Mouse (Mus musculus) neural tube, embryonic 13.5 days (tissue): ENCODE results near the gene Usp39. TPM values are rescaled to one million over a fixed set of nuclear protein-coding genes. Genes with fewer than 3 reads are reported as not detected.

ENCODE experiments used
- ATAC-seq: fragments of 200-750 bp; cut with Nextera tagmentation; 2 replicates; pipeline ENCODE4 v1.8.0; 2017; ENCODE audit warnings: low read depth, mild to moderate bottlenecking, moderate TSS enrichment, moderate library complexity
- H3K27ac ChIP-seq: fragments of 300-500 bp; sonication (generic); replicated peaks from 2 replicates; pipeline ENCODE4 v1.5.1; 2015; ENCODE audit warnings: moderate library complexity, mild to moderate bottlenecking, inconsistent platforms
- H3K27me3 ChIP-seq: fragments of 300-500 bp; sonication (generic); 2 replicates; pipeline ENCODE4 v1.6.1; 2015; ENCODE audit warnings: mild to moderate bottlenecking, inconsistent platforms
- H3K36me3 ChIP-seq: fragments of 300-500 bp; sonication (generic); 2 replicates; pipeline ENCODE4 v1.6.1; 2015; ENCODE audit warnings: mild to moderate bottlenecking, inconsistent platforms
- H3K4me1 ChIP-seq: fragments of 300-500 bp; sonication (generic); replicated peaks from 2 replicates; pipeline ENCODE4 v1.6.1; 2015; ENCODE audit warnings: inconsistent platforms
- H3K4me2 ChIP-seq: fragments of 300-500 bp; sonication (generic); 2 replicates; pipeline ENCODE4 v1.6.1; 2015; ENCODE audit warnings: inconsistent platforms, mild to moderate bottlenecking, moderate library complexity
- H3K4me3 ChIP-seq: fragments of 300-500 bp; sonication (generic); 2 replicates; pipeline ENCODE4 v1.5.1; 2015; ENCODE audit warnings: mild to moderate bottlenecking, inconsistent platforms
- H3K9ac ChIP-seq: fragments of 300-500 bp; sonication (generic); 2 replicates; pipeline ENCODE4 v1.6.1; 2015; ENCODE audit warnings: moderate library complexity, mild to moderate bottlenecking, inconsistent platforms
- H3K9me3 ChIP-seq: fragments of 300-500 bp; sonication (generic); 2 replicates; pipeline ENCODE4 v1.6.1; 2016; ENCODE audit warnings: inconsistent platforms
- WGBS: fragments of 180-500 bp; shearing (Covaris S2); methylation state at CpG from one replicate; pipeline ENCODE4 v1.1.7; 2015; 5-methylcytosine and 5-hydroxymethylcytosine counted together
- polyA plus RNA-seq: library from polyadenylated mRNA; unstranded; fragments of >200 nt; fragmentation: Nextera tagmentation; extraction: Ambion mirVana; gene quantifications from 2 replicates; pipeline ENCODE4 v1.2.1, GENCODE M21; 2015

Gene Usp39
- polyA plus RNA-seq, 1 experiment from 2014 or later = 47.2 TPM

DNA sequence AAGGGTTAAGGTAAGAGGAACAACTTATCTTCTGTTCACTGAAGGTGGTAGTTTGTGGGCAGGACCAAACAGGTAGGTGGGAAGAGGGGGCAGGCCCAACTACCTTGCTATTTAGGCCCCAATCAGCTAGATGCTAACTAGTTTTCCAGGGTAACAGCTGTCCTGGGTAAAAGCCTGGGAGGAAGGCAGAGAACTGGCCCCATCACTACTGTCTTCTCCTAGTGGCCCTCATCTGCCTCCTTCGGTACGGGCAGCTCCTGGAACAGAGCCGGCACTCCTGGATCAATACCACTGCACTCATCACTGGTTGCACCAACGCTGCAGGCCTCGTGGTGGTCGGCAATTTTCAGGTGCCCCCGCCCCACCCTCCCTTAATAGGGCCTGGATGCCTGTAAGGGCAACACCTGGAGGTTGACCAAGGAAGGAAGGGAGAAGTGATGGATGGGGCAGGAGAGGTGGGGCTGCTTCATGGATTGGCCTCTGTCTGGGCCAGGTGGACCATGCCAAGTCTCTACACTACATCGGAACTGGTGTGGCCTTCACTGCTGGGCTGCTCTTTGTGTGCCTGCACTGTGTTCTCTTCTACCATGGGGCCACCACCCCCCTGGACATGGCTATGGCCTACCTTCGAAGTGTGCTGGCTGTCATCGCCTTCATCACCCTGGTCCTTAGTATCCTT lies 13.2 kb upstream of the Usp39 start:
- Histone ChIP-seq H3K4me2 (no peak overlapping the region), H3K9me3 (no peaks in the 10 kb centered on the region), H3K9ac (no peak overlapping the region), H3K27ac (no peak overlapping the region), H3K4me3 (no peak overlapping the region), H3K27me3 (no peaks in the 10 kb centered on the region), H3K36me3 (peaks cover 34% of the 10 kb centered on the region), H3K4me1 (peaks cover 51% of the 10 kb centered on the region)
- 90% methylated on average over 10 of the region's 10 CpGs for WGBS
- no peak for ATAC-seq

GRCm38 (mm10) chr6:72357164-72358079 lies 12.4 kb upstream of the Usp39 start:
- Histone ChIP-seq H3K27ac (no peak overlapping the region), H3K36me3 (peaks cover 34% of the 10 kb centered on the region), H3K27me3 (no peaks in the 10 kb centered on the region), H3K4me3 (no peak overlapping the region), H3K9ac (no peak overlapping the region; the same call in 1 of the 2 replicates), H3K4me2 (no peak overlapping the region), H3K4me1 (peaks cover 45% of the 10 kb centered on the region), H3K9me3 (no peaks in the 10 kb centered on the region)
- WGBS = 81% methylated on average over 5 of the region's 5 CpGs
- ATAC-seq = no peak

DNA sequence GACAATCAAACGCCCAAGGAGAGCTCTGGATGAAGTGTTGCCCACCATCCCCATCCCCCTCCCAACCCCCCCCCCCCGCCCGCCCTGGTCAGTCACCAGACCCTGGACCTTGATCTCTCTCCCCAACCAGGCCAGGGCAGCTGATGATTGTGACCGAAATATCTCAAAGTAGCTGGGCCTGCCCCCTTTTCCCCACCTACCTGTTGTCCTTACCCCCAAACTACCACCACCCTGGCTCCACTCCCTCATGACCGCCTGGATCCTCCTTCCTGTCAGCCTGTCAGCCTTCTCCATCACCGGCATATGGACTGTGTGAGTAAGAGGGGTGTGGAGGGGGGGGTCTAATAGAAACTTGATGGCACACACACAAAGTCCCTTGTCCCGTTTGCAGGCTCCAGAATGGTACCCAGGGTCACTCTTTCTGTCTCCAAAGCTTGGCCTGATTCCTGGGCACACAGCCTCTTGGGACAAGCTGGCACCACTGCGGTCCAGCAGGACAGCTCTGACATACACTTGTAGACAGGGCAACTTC lies 11.1 kb upstream of the Usp39 start:
- Histone ChIP-seq H3K4me1 (peaks cover 37% of the 10 kb centered on the region), H3K27me3 (no peaks in the 10 kb centered on the region), H3K36me3 (peaks cover 39% of the 10 kb centered on the region), H3K27ac (0 out of 2 replicates have a peak overlapping the region, but pooled peaks have one; percentile 61), H3K9ac (peak overlapping the region; percentile 83), H3K9me3 (no peaks in the 10 kb centered on the region), H3K4me2 (peak overlapping the region; percentile 93), H3K4me3 (peak overlapping the region; percentile 65)
- WGBS = 30% methylated on average over 8 of the region's 8 CpGs
- ATAC-seq = peak; percentile 12

DNA sequence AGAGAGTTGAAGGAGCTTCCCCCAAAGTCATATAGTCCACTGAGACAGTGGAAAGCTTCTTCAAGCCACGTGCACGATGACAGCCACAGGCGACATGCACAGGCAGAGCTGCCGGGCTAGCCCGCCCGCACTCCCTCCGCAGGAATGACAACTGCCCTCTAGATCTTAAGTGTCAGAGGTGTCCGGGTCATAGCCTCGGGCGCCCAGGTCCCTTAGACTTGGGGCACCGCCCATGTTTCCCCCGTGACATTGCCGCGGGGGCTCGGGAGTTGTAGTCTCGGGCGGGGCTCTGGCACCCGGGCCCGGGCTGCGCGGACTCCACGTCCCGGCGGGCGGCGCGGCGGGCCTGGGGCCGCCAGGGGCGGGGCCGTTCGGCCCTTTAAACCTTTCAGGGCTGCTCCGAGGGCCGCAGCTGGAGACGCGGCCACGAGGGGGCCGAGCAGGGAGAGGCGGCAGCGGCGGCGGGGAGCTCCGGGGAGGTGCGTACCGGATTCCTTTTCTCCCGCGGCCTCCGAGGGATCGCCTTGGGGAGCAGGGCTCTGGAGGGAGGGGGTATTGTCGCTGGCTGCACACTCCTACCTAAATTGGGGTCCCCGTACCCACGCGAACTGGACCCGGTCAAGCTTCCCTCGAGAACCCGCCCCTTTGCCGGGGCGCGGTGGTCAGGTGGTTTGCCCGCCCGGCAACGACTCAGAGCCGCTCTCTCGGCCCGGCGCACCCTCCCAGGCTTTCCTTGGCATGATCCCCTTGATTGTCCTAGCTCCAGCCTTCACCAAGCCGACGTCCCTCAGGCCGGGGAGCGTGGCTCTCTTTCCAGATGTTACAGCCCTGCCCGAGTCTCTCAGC lies 10.3 kb upstream of the Usp39 start, which contains the start of gene Tmem150a:
TSS of gene Tmem150a (plus strand) at position 382 of the 846 bp plus-strand sequence.
- Histone ChIP-seq H3K27me3 (no peaks in the 10 kb centered on the region), H3K4me3 (peak within 1 kb of the TSS; percentile 65), H3K9ac (peak within 1 kb of the TSS; percentile 83), H3K4me2 (peak within 1 kb of the TSS; percentile 93), H3K9me3 (no peaks in the 10 kb centered on the region), H3K36me3 (peaks cover 41% of the 10 kb centered on the region), H3K4me1 (peaks cover 29% of the 10 kb centered on the region), H3K27ac (peak within 1 kb of the TSS; percentile 61)
- WGBS = under 1% methylated on average over 65 of the region's 71 CpGs
- peak; percentile 89 for ATAC-seq

DNA sequence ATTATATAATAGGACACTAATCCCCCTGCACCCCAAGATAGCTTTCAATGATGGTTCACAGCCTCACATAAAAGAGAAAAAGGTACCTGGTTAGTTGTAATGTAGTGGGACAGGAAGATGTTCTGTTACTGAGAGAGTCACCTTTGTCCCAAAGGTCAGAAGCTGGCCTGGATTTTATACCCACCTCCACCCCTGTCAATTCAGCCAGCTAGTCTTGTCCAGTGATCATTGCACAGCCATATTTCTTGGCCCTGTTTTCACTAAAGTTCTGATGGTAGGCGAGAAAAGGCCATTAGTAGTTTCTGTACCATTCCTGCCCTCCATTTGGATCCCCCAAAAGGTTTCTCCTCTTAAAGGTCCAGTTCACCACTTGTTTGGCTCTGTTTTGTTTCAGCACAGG lies 9.0 kb upstream of the Usp39 start:
- Histone ChIP-seq H3K9me3 (no peaks in the 10 kb centered on the region), H3K4me2 (no peak overlapping the region), H3K9ac (no peak overlapping the region), H3K36me3 (peaks cover 41% of the 10 kb centered on the region), H3K27me3 (no peaks in the 10 kb centered on the region), H3K27ac (no peak overlapping the region), H3K4me3 (no peak overlapping the region), H3K4me1 (peaks cover 28% of the 10 kb centered on the region)
- 80% methylated on average over 1 of the region's 1 CpGs for WGBS
- ATAC-seq = no peak

- ATAC-seq = no peak
- Histone ChIP-seq H3K4me1 (peaks cover 40% of the 10 kb centered on the region), H3K9me3 (no peaks in the 10 kb centered on the region)
These were observed 7.8 kb upstream of the Usp39 start for GRCm38 (mm10) chr6:72352636-72353405.

DNA sequence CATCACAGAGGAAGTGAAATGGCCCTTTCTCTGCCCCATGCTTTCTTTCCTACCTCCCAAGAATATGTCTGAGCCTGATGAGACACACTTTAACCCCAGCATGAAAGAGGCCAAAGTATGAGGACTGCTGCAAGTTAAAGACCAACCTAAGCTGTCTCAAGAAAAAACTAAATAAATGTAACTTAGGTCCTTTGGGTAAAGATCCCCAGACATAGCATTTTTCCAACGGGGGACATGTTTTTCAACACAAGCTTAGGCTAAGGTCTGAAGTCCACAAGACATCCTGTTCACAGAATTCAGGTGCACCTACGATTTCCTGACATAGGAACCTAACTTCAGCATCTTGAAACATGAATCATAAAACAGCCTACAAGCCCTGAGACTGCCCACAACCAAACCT lies 5.2 kb upstream of the Usp39 start:
- no peaks in the 10 kb centered on the region for H3K9me3 ChIP-seq
- H3K4me1 ChIP-seq = peaks cover 39% of the 10 kb centered on the region
- H3K27me3 ChIP-seq = no peaks in the 10 kb centered on the region
- H3K27ac ChIP-seq = no peak overlapping the region
- no peak overlapping the region for H3K9ac ChIP-seq
- peaks cover 28% of the 10 kb centered on the region for H3K36me3 ChIP-seq
- no peak overlapping the region for H3K4me3 ChIP-seq
- no peak for ATAC-seq
- WGBS = 90% methylated on average over 2 of the region's 2 CpGs
- no peak overlapping the region for H3K4me2 ChIP-seq

More at GRCm38 (mm10) chr6:72352636-72353405, 7.8 kb upstream of the Usp39 start:
- peaks cover 33% of the 10 kb centered on the region for H3K36me3 ChIP-seq
- H3K27ac ChIP-seq = no peak overlapping the region
- H3K4me3 ChIP-seq = no peak overlapping the region
- no peaks in the 10 kb centered on the region for H3K27me3 ChIP-seq
- H3K9ac ChIP-seq = no peak overlapping the region
- WGBS = 81% methylated on average over 5 of the region's 5 CpGs
- H3K4me2 ChIP-seq = no peak overlapping the region

GRCm38 (mm10) chr6:72348411-72348810 lies 3.4 kb upstream of the Usp39 start:
- WGBS = 81% methylated on average over 10 of the region's 10 CpGs
- no peaks in the 10 kb centered on the region for H3K9me3 ChIP-seq
- no peak for ATAC-seq
- peak overlapping the region; percentile 90 for H3K4me3 ChIP-seq
- H3K9ac ChIP-seq = peak overlapping the region; percentile 96
- no peak overlapping the region for H3K27ac ChIP-seq
- H3K36me3 ChIP-seq = peaks cover 28% of the 10 kb centered on the region
- H3K27me3 ChIP-seq = no peaks in the 10 kb centered on the region
- peaks cover 41% of the 10 kb centered on the region for H3K4me1 ChIP-seq
- peak overlapping the region; percentile 96 for H3K4me2 ChIP-seq

GRCm38 (mm10) chr6:72347166-72347941 lies 2.4 kb upstream of the Usp39 start, which contains the start of gene 0610030E20Rik:
Gene 0610030E20Rik, plus strand, starts transcription at chr6:72347317.
- Histone ChIP-seq H3K9ac (peak within 1 kb of the TSS; percentile 96), H3K36me3 (peaks cover 28% of the 10 kb centered on the region), H3K27me3 (no peaks in the 10 kb centered on the region), H3K9me3 (no peaks in the 10 kb centered on the region), H3K27ac (peak within 1 kb of the TSS; percentile 90), H3K4me1 (peaks cover 42% of the 10 kb centered on the region), H3K4me2 (peak within 1 kb of the TSS; percentile 96), H3K4me3 (peak within 1 kb of the TSS; percentile 90)
- WGBS = under 1% methylated on average over 72 of the region's 72 CpGs
- ATAC-seq = peak; percentile 74

- H3K9me3 ChIP-seq = no peaks in the 10 kb centered on the region
- no peak overlapping the region for H3K27ac ChIP-seq
- no peak overlapping the region for H3K9ac ChIP-seq
- H3K4me3 ChIP-seq = peak overlapping the region; percentile 90; the same call in 1 of the 2 replicates
- H3K36me3 ChIP-seq = peaks cover 28% of the 10 kb centered on the region
- H3K27me3 ChIP-seq = no peaks in the 10 kb centered on the region
- peaks cover 42% of the 10 kb centered on the region for H3K4me1 ChIP-seq
- 88% methylated on average over 4 of the region's 4 CpGs for WGBS
- H3K4me2 ChIP-seq = no peak overlapping the region
- ATAC-seq = no peak
These were observed 1.3 kb upstream of the Usp39 start for GRCm38 (mm10) chr6:72346261-72346660.
